Mouse (Mus musculus) liver, adult 2 months (tissue): ENCODE results near the gene Gm136. TPM values are rescaled to one million over a fixed set of nuclear protein-coding genes. Genes with fewer than 3 reads are reported as not detected.
"Not testable (repeated sequence)": the region's sequence is repeated elsewhere in the genome, so short reads cannot be mapped to it uniquely, and the experiment has no call there.

Source experiments
- DNase-seq: peaks from one replicate; pipeline ENCODE4 v3.0.0-alpha.2; 2011; ENCODE audit warnings: low read depth, low spot score; ENCODE audit errors: extremely low read depth
- H3K27ac ChIP-seq: fragments of 200-500 bp; replicated peaks from 2 replicates; pipeline ENCODE4 v1.5.1; 2012; ENCODE audit warnings: low read depth, mild to moderate bottlenecking, control low read depth, inconsistent platforms, low read length; ENCODE audit not compliant: insufficient read depth
- H3K27me3 ChIP-seq: fragments of 200-500 bp; 2 replicates; pipeline ENCODE4 v1.6.1; 2012; ENCODE audit warnings: mild to moderate bottlenecking, moderate library complexity, low read length, inconsistent platforms; ENCODE audit not compliant: control insufficient read depth, insufficient read depth
- H3K36me3 ChIP-seq: fragments of 200-500 bp; 2 replicates; pipeline ENCODE4 v1.6.1; 2012; ENCODE audit warnings: low read length, inconsistent platforms; ENCODE audit not compliant: control insufficient read depth, insufficient read depth
- H3K4me1 ChIP-seq: fragments of 200-500 bp; 2 replicates; pipeline ENCODE4 v1.6.1; 2011; ENCODE audit warnings: low read length; ENCODE audit not compliant: control insufficient read depth, insufficient read depth
- H3K4me3 ChIP-seq: fragments of 200-500 bp; 2 replicates; pipeline ENCODE4 v1.5.1; 2011; ENCODE audit warnings: low read depth, mild to moderate bottlenecking, control low read depth, low read length, moderate library complexity; ENCODE audit not compliant: insufficient read depth
- H3K79me2 ChIP-seq: fragments of 200-500 bp; 2 replicates; pipeline ENCODE4 v1.6.1; 2012; ENCODE audit warnings: inconsistent platforms, mild to moderate bottlenecking, low read length, moderate library complexity; ENCODE audit not compliant: control insufficient read depth, insufficient read depth
- H3K9ac ChIP-seq: fragments of 200-500 bp; 2 replicates; pipeline ENCODE4 v1.6.1; 2012; ENCODE audit warnings: low read depth, mild to moderate bottlenecking, control low read depth, inconsistent platforms, low read length
- CTCF ChIP-seq: fragments of 200-500 bp; IDR thresholded peaks from 2 replicates; pipeline ENCODE4 v1.5.1; 2011; ENCODE audit warnings: low read depth, low read length, control low read depth
- POLR2A ChIP-seq: fragments of 200-500 bp; IDR thresholded peaks from 2 replicates; pipeline ENCODE4 v1.6.1; 2011; ENCODE audit warnings: low read length, control low read depth; ENCODE audit not compliant: insufficient read depth; ENCODE audit errors: extremely low read depth
- WGBS: fragments of 180-500 bp; shearing (Covaris S2); methylation state at CpG from one replicate; pipeline ENCODE4 v1.1.7; 2018; 5-methylcytosine and 5-hydroxymethylcytosine counted together
- polyA plus RNA-seq: library from polyadenylated mRNA; depleted of rRNA; stranded (reverse); fragments of >200 nt; gene quantifications from 2 replicates; pipeline ENCODE4 v1.2.3, GENCODE M21; 2012
- total RNA-seq: library from RNA; depleted of rRNA; stranded (reverse); fragments of >200 nt; gene quantifications from 2 replicates; pipeline ENCODE4 v1.2.3, GENCODE M21; 2014

Gene Gm136
- total and polyA plus RNA-seq, 2 experiments = not detected

DNA sequence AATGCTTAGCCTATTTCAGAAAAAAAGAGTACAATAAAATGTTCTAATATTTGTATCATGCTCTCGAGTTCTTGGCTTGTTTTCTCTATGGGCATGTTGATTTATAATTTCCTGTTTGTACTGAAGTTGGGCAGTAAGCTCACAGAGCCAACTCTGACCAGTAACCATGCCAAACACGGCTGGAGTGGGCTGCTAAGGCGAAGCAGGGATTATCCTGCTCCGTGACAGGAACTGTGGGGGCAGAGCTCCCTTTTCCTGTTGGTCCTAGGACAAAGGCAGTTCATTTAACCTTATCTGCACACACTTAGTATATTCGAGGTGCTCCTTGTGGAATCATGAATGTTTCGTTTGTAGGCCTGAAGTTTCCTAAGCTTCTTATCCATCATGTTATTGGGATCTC, 6.8 kb downstream of the Gm136 start:
- 57% methylated on average over 6 of the region's 6 CpGs for WGBS
- no peak overlapping the region for H3K9ac ChIP-seq
- H3K27me3 ChIP-seq = no peaks in the 10 kb centered on the region
- DNase-seq = no peak
- no peak overlapping the region for H3K27ac ChIP-seq
- no peaks in the 10 kb centered on the region for H3K79me2 ChIP-seq
- TF ChIP-seq POLR2A (no peak), CTCF (no peak)
- no peaks in the 10 kb centered on the region for H3K4me1 ChIP-seq
- no peaks in the 10 kb centered on the region for H3K36me3 ChIP-seq
- no peak overlapping the region for H3K4me3 ChIP-seq

DNA sequence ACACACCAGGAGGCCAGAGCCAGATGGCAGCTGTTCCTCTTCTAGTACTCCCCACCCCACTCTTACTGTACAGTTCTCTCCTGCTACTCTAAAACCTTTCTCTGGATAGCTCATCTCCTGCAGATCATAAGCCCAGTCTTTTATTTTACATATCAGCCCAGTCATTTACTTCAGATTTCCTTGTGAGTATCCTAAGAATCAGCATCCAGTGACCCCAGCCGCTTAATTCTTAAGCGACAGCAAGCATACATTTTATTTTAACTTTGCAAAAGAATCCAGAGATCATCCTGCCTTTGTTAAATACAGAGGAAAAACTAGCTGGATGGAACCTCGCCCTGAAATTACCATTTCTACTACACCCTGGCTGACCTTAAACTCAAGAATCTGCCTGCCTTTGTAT, 21.6 kb downstream of the Gm136 start:
- Histone ChIP-seq H3K4me1 (peaks cover 5% of the 10 kb centered on the region), H3K4me3 (no peak overlapping the region), H3K9ac (no peak overlapping the region), H3K27ac (no peak overlapping the region), H3K79me2 (no peaks in the 10 kb centered on the region), H3K27me3 (0 out of 2 replicates have a peak, but pooled peaks cover 3% of the 10 kb centered on the region), H3K36me3 (no peaks in the 10 kb centered on the region)
- no peak for TF ChIP-seq POLR2A
- TF ChIP-seq CTCF = no peak
- DNase-seq = no peak
- 75% methylated on average over 3 of the region's 3 CpGs for WGBS

DNA sequence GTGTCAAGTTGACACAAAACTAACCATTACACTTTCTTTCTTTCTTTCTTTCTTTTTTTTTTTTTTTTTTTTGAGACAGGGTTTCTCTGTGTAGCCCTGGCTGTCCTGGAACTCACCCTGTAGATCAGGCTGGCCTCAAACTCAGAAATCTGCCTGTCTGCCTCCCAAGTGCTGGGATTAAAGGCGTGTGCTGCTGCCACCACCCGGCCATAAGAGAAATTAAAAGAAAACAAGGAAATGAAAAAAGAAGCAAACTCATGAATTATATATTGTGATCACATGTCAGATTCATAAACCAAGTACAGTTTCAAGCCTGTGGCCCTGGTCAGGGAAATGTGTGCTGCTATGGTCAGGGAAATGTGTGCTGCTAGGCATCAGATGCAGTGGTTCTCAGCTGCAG, 22.6 kb downstream of the Gm136 start:
- not testable (repeated sequence) for H3K27ac ChIP-seq, H3K36me3 ChIP-seq, H3K9ac ChIP-seq, H3K27me3 ChIP-seq, H3K4me1 ChIP-seq, DNase-seq, H3K79me2 ChIP-seq, H3K4me3 ChIP-seq
- 36% methylated on average over 2 of the region's 2 CpGs for WGBS
- peak; percentile 25; the same call in 1 of the 2 replicates for TF ChIP-seq CTCF

DNA sequence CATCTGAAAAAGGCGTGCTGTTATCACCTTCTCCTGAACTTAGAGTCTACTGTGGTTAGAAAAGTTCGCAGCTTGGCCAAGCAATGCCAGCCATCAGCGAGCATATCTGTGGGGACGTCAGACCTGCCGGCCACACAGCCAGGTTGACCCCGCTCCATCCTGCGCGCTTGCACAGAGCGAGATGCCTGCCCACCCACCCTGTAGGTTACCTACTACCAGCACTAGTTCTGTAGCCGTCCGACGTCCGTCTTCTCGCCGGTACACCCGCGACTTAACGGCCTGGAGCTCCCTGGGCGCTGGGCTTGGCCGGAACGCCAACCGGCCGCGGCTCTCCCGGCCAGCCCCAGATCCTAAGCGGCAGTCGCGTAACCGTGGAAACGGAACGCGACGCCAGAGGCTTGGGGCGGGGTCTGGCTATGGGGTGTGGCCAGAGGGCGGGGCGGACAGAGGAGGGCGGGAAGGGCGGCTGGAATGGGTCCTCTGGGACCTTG, 26.2 kb downstream of the Gm136 start, which contains the start of gene Cfap206:
Gene Cfap206 (minus strand): TSS at position 356 of the 491 bp plus-strand sequence.
- Histone ChIP-seq H3K4me1 (peaks cover 5% of the 10 kb centered on the region), H3K27me3 (0 out of 2 replicates have a peak, but pooled peaks cover 4% of the 10 kb centered on the region), H3K79me2 (no peaks in the 10 kb centered on the region), H3K27ac (no peak within 1 kb of the TSS), H3K4me3 (peak within 1 kb of the TSS; percentile 60), H3K9ac (peak within 1 kb of the TSS; percentile 50; the same call in 1 of the 2 replicates), H3K36me3 (no peaks in the 10 kb centered on the region)
- no peak for TF ChIP-seq POLR2A
- no peak for TF ChIP-seq CTCF
- DNase-seq = peak; percentile 18
- WGBS = under 1% methylated on average over 38 of the region's 38 CpGs

DNA sequence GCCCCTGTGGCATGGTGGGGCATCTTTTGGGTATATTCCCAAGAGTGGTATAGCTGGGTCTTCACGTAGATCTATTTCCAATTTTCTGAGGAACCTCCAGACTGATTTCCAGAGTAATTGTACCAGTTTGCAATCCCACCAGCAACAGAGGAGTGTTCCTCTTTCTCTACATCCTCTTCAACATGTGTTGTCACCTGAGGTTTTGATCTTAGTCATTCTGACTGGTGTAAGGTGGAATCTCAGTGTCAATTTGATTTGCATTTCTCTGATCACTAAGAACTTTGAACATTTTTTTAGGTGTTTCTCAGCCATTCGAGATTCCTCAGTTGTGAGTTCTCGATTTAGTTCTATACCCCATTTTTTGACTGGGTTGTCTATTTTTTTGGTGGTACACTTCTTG, 30.4 kb downstream of the Gm136 start:
- not testable (repeated sequence) for H3K36me3 ChIP-seq, DNase-seq, H3K4me1 ChIP-seq, H3K27ac ChIP-seq, H3K9ac ChIP-seq, H3K27me3 ChIP-seq, H3K79me2 ChIP-seq, H3K4me3 ChIP-seq
- WGBS = 93% methylated on average over 3 of the region's 3 CpGs

DNA sequence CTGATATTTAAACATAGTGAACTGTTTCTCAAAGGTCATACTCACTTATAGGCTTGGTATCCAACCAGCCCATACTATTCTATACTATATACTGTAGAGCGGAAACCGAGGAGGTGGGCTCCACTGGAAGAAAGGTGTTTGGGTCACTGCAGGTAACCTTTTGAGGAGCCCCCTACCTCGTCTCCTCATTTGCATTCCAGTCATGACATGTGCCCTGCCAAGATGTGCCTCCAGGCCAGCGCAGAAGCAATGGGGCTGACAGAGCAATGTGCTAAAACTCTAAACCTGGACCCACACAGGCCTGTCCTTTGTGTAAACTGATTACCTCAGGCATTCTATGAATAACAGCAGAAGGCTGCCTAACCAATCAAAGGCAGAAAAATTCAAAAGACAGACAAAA, 31.8 kb downstream of the Gm136 start:
- Histone ChIP-seq H3K36me3 (no peaks in the 10 kb centered on the region), H3K79me2 (no peaks in the 10 kb centered on the region), H3K27me3 (0 out of 2 replicates have a peak, but pooled peaks cover 4% of the 10 kb centered on the region), H3K4me1 (no peaks in the 10 kb centered on the region), H3K4me3 (no peak overlapping the region), H3K9ac (no peak overlapping the region), H3K27ac (no peak overlapping the region)
- no peak for TF ChIP-seq CTCF
- TF ChIP-seq POLR2A = no peak
- DNase-seq = no peak
- WGBS = 78% methylated on average over 4 of the region's 4 CpGs
